Mouse (Mus musculus): ENCODE data around the gene Sec23a. TPM values are rescaled to one million over a fixed set of nuclear protein-coding genes. Genes with fewer than 3 reads are reported as not detected.
"Not testable (repeated sequence)": the region's sequence is repeated elsewhere in the genome, so short reads cannot be mapped to it uniquely, and the experiment has no call there.

Gene Sec23a
- total RNA-seq (2021), result 10 to 100 TPM; 60.1 to 60.9 TPM
- long read RNA-seq, experiment 1, full-length matches to known transcripts, result 191 of 227 reads
- long read RNA-seq, experiment 1, partial matches to known transcripts, result 7 of 227 reads
- long read RNA-seq, experiment 1, other reads (novel, unspliced or antisense), result 29 of 227 reads
- long read RNA-seq, experiment 2, full-length matches to known transcripts, result 135 of 166 reads
- long read RNA-seq, experiment 2, partial matches to known transcripts, result 13 of 166 reads
- long read RNA-seq, experiment 2, other reads (novel, unspliced or antisense), result 18 of 166 reads

GRCm38 (mm10) chr12:59011844-59012709 lies at the start of gene Sec23a:
Gene Sec23a (minus strand): TSS chr12:59012017.
- peak; percentile 99 for DNase-seq (ENCODE audit: low spot score)

- peak; percentile 80 for DNase-seq (ENCODE audit: low spot score)
Measured at GRCm38 (mm10) chr12:59060993-59061595, 49.3 kb upstream of the Sec23a start, which contains the start of gene Trappc6b. Gene Trappc6b (minus strand): TSS chr12:59061472.

- no peak for DNase-seq (ENCODE audit: low spot score)
Measured at GRCm38 (mm10) chr12:59060322-59060721, 48.5 kb upstream of the Sec23a start.

- not testable (repeated sequence) for DNase-seq (ENCODE audit: low spot score)
Measured at GRCm38 (mm10) chr12:59058242-59058641, 46.4 kb upstream of the Sec23a start.

GRCm38 (mm10) chr12:59056222-59056621 lies 44.4 kb upstream of the Sec23a start:
- DNase-seq (ENCODE audit: low spot score), result no peak

- DNase-seq (ENCODE audit: low spot score), result no peak
Measured at GRCm38 (mm10) chr12:59055196-59055850, 43.5 kb upstream of the Sec23a start.

- no peak for DNase-seq (ENCODE audit: low spot score)
Measured at GRCm38 (mm10) chr12:59053976-59054375, 42.2 kb upstream of the Sec23a start.

- DNase-seq (ENCODE audit: low spot score), result no peak
Measured at GRCm38 (mm10) chr12:59053166-59053565, 41.3 kb upstream of the Sec23a start.

- DNase-seq (ENCODE audit: low spot score), result no peak
Measured at GRCm38 (mm10) chr12:59052470-59052869, 40.7 kb upstream of the Sec23a start.

GRCm38 (mm10) chr12:59040851-59041250 lies 29.0 kb upstream of the Sec23a start:
- DNase-seq (ENCODE audit: low spot score), result no peak

- DNase-seq (ENCODE audit: low spot score), result peak; percentile 6
Measured at GRCm38 (mm10) chr12:59039971-59040844, 28.4 kb upstream of the Sec23a start.

- no peak for DNase-seq (ENCODE audit: low spot score)
Measured at GRCm38 (mm10) chr12:59039162-59039970, 27.5 kb upstream of the Sec23a start.

GRCm38 (mm10) chr12:59032101-59032500 lies 20.3 kb upstream of the Sec23a start:
- DNase-seq (ENCODE audit: low spot score), result no peak

- DNase-seq (ENCODE audit: low spot score), result no peak
Measured at GRCm38 (mm10) chr12:59021306-59021705, 9.5 kb upstream of the Sec23a start.

- DNase-seq (ENCODE audit: low spot score), result no peak
Measured at GRCm38 (mm10) chr12:59019891-59020290, 8.1 kb upstream of the Sec23a start.

- no peak for DNase-seq (ENCODE audit: low spot score)
Measured at GRCm38 (mm10) chr12:59017970-59018369, 6.2 kb upstream of the Sec23a start.

- DNase-seq (ENCODE audit: low spot score), result peak; percentile 90
Measured at GRCm38 (mm10) chr12:59013234-59013633, 1.4 kb upstream of the Sec23a start, which contains the start of gene Gemin2. Gene Gemin2 (plus strand): TSS chr12:59013393.

GRCm38 (mm10) chr12:59012710-59013091 lies 884 bp upstream of the Sec23a start:
- DNase-seq (ENCODE audit: low spot score), result no peak

- DNase-seq (ENCODE audit: low spot score), result no peak
Measured at GRCm38 (mm10) chr12:59011275-59011843, 458 bp downstream of the Sec23a start.

All from gastrocnemius, adult 18-20 months (tissue).